ENCODE assay signal across 15 mouse cellular contexts in the genomic region with DNA sequence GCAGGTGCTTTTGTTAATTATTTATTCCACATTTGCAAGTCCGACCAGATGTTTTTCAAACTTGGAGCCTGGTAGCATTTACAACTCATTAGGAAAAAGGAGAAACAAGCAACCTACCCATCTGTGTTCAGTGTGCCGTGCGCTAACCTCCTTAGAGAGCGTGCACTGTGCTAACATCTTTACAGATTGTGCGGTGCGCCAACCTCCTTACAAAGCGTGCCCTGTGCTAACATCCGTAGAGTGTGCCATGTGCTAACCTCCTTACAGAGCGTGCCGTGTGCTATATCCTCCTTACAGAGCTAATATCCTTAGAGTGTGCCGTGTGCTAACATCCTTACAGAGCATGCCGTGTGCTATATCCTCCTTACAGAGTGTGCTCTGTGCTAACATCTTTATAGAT.
"Had no signal": no experiment of that assay in that cellular context is flagged by ENCODE, and none has a peak within 500 bp of the region (broad histone marks: within the 10 kb centered on the region; RNA-seq: fewer than 3 reads in every experiment).

No protein-coding gene starts in this region.

- H3K9me3 ChIP-seq: limb, embryonic 15.5 days; liver, embryonic 12.5 days; neural tube, embryonic 13.5 days had no signal

- ATAC-seq: liver, embryonic 12.5 days had no signal

- H3K36me3 ChIP-seq: limb, embryonic 15.5 days; liver, embryonic 12.5 days; neural tube, embryonic 13.5 days had no signal

- H3K4me3 ChIP-seq: limb, embryonic 15.5 days; liver, embryonic 12.5 days; neural tube, embryonic 13.5 days had no signal

- H3K4me2 ChIP-seq: limb, embryonic 15.5 days; liver, embryonic 12.5 days; lung, embryonic 14.5 days; neural tube, embryonic 13.5 days had no signal

- H3K4me1 ChIP-seq: limb, embryonic 15.5 days; liver, embryonic 12.5 days; neural tube, embryonic 13.5 days had no signal

- H3K27ac ChIP-seq: limb, embryonic 15.5 days; liver, embryonic 12.5 days; macrophage; neural tube, embryonic 13.5 days had no signal

- H3K27me3 ChIP-seq: limb, embryonic 15.5 days; liver, embryonic 12.5 days; neural tube, embryonic 13.5 days had no signal

- DNase-seq: kidney, adult 8-10 months; kidney, postnatal 25 days; layer of hippocampus, adult 9-11 months; layer of hippocampus, postnatal 36 days; lung, embryonic 14.5 days; lung, postnatal 14 days; midbrain, embryonic 14.5 days; right cerebral cortex, adult 18-20 months; right cerebral cortex, postnatal 25 days; thymus, adult 18-20 months; thymus, postnatal 14 days had no signal

- H3K9ac ChIP-seq: limb, embryonic 15.5 days; liver, embryonic 12.5 days; lung, embryonic 14.5 days; neural tube, embryonic 13.5 days had no signal
